Mouse (Mus musculus) olfactory bulb, adult 2 months (tissue): ENCODE data around the gene Hephl1. TPM values are rescaled to one million over a fixed set of nuclear protein-coding genes. Genes with fewer than 3 reads are reported as not detected.

Experiments used
- H3K27ac ChIP-seq: fragments of 200-500 bp; 2 replicates; pipeline ENCODE4 v1.5.1; 2012; ENCODE audit warnings: low read depth, low read length; ENCODE audit not compliant: insufficient read depth
- H3K4me1 ChIP-seq: fragments of 200-500 bp; 2 replicates; pipeline ENCODE4 v1.6.1; 2012; ENCODE audit warnings: low read length; ENCODE audit not compliant: control insufficient read depth, insufficient read depth
- H3K4me3 ChIP-seq: fragments of 200-500 bp; 2 replicates; pipeline ENCODE4 v1.5.1; 2012; ENCODE audit warnings: mild to moderate bottlenecking, low read depth, low read length, moderate library complexity; ENCODE audit not compliant: insufficient read depth
- CTCF ChIP-seq: fragments of 200-500 bp; IDR thresholded peaks from 2 replicates; pipeline ENCODE4 v1.5.1; 2012; ENCODE audit warnings: low read depth, mild to moderate bottlenecking, low read length, moderate library complexity; ENCODE audit not compliant: insufficient read depth
- POLR2A ChIP-seq: fragments of 200-500 bp; IDR thresholded peaks from 2 replicates; pipeline ENCODE4 v1.6.1; 2012; ENCODE audit warnings: mild to moderate bottlenecking, low read depth, low read length, moderate library complexity; ENCODE audit not compliant: insufficient read depth
- WGBS: fragments of 180-500 bp; shearing (Covaris S2); methylation state at CpG from one replicate; pipeline ENCODE4 v1.1.7; 2018; 5-methylcytosine and 5-hydroxymethylcytosine counted together
- polyA plus RNA-seq: library from polyadenylated mRNA; stranded (reverse); fragments of >200 nt; gene quantifications from 2 replicates; pipeline ENCODE4 v1.2.4, GENCODE M21; 2012; ENCODE audit warnings: low replicate concordance; ENCODE audit not compliant: missing spikeins, insufficient read depth, insufficient read length

Gene Hephl1
- polyA plus RNA-seq, 1 experiment = not detected

DNA sequence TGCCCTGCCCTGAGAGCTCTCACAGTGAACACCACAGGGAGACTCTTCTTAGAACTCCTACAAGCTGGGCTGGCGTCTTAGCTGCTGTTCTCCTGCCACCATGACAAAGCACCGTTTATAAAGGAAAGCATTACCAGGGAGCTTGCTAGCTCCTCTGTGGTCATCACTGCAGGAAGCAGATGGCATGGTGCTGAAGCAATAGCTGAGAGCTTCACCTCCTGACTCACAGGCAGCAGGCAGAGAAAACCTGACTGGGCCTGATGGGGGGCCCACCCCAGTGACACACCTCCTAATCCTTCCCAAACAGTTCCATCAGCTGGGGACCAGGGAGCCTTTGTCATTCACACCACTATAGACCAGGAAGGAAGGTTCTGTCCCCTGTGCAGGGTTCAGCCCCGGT, 74.2 kb downstream of the Hephl1 start:
- WGBS = 46% methylated on average over 3 of the region's 3 CpGs
- Histone ChIP-seq H3K4me1 (peaks cover 29% of the 10 kb centered on the region), H3K4me3 (no peak overlapping the region), H3K27ac (peak overlapping the region; percentile 54; the same call in 1 of the 2 replicates)
- TF ChIP-seq CTCF (no peak), POLR2A (no peak)

DNA sequence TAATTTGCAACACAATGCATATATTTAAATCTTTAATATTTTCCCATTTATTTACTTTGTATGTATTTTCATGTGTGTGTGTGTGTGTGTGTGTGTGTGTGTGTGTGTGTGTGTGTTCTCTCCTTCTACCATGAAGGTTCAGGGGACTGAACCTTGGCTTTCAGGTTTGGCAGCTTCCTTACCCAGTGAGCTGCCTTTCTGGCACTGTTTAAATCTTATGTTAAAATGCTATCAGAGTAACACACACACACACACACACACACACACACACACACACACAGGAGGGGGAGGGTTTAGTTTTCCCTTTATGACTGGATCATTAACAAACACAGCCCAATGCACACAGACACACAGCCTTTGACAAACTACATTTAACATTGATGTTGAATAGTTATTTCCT, 74.7 kb downstream of the Hephl1 start:
- Histone ChIP-seq H3K4me1 (peaks cover 32% of the 10 kb centered on the region), H3K27ac (0 out of 2 replicates have a peak overlapping the region, but pooled peaks have one; percentile 54), H3K4me3 (no peak overlapping the region)
- TF ChIP-seq POLR2A (no peak), CTCF (no peak)

DNA sequence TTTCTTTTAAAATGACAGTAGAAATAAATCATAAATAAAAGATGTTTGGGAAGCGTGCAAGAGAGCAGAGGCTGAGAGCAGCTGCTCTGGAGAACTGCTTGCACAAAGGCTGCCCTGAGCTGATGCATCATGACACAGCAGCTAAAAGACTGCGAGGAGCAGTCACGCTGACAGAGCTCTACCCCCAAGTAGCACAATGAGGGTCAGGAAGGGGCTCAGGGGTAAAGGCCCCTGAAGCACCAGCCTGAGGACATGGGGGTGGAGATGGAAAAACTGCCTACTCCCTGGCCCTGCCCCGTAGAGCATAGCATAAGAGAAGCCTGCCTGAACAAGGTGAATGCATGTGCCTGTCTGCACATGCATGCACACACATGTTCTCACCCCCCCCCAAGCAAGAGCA, 75.1 kb downstream of the Hephl1 start:
- TF ChIP-seq CTCF (no peak), POLR2A (no peak)
- H3K27ac ChIP-seq = peak overlapping the region; percentile 83
- H3K4me1 ChIP-seq = peaks cover 34% of the 10 kb centered on the region
- WGBS = 28% methylated on average over 4 of the region's 4 CpGs
- no peak overlapping the region for H3K4me3 ChIP-seq

GRCm38 (mm10) chr9:15036405-15036804, 75.5 kb downstream of the Hephl1 start:
- no peak for TF ChIP-seq POLR2A
- Histone ChIP-seq H3K4me1 (peaks cover 34% of the 10 kb centered on the region), H3K27ac (no peak overlapping the region), H3K4me3 (no peak overlapping the region)
- 87% methylated on average over 2 of the region's 2 CpGs for WGBS

GRCm38 (mm10) chr9:15035979-15036378, 75.9 kb downstream of the Hephl1 start:
- WGBS = 95% methylated on average over 7 of the region's 7 CpGs
- Histone ChIP-seq H3K27ac (no peak overlapping the region), H3K4me1 (peaks cover 34% of the 10 kb centered on the region), H3K4me3 (no peak overlapping the region)
- no peak for TF ChIP-seq CTCF
- TF ChIP-seq POLR2A = no peak

GRCm38 (mm10) chr9:15034546-15035273, 77.2 kb downstream of the Hephl1 start:
- 84% methylated on average over 7 of the region's 7 CpGs for WGBS
- Histone ChIP-seq H3K4me3 (no peak overlapping the region), H3K27ac (no peak overlapping the region), H3K4me1 (peaks cover 31% of the 10 kb centered on the region)
- TF ChIP-seq POLR2A (no peak), CTCF (no peak)

DNA sequence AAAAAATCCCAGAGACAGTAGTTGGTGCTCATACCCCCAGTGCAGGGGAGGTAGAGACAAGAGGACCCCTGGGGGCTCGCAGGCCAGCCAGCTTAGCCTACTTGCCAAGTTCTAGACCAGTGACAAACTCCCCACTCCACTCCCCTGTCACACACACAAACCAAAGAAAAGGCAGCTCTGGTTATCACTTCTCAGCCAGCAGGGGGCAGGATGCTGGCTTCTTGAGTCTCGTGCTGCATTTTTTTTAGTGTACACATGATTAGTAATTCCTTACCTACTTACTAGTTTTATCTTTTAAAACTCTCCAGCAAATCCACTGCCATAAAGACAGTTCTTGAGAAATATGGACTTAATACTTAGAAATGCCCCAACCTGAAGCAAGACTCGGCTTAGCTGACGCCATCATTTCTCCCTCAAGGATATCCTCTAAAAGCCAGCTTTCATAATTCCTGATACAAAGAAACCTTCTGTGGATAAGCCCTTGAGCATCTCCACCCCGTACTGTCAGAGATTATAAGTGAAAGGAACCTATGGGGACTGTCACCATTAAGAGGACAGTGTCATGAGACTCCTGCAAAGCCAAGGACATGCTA, 78.2 kb downstream of the Hephl1 start:
- Histone ChIP-seq H3K4me1 (peaks cover 34% of the 10 kb centered on the region), H3K27ac (no peak overlapping the region), H3K4me3 (no peak overlapping the region)
- TF ChIP-seq CTCF = no peak
- WGBS = 63% methylated on average over 5 of the region's 5 CpGs

GRCm38 (mm10) chr9:15032797-15033196, 79.1 kb downstream of the Hephl1 start:
- H3K4me3 ChIP-seq = no peak overlapping the region
- 61% methylated on average over 4 of the region's 4 CpGs for WGBS
- no peak overlapping the region for H3K27ac ChIP-seq
- TF ChIP-seq CTCF (no peak), POLR2A (no peak)
- H3K4me1 ChIP-seq = peaks cover 36% of the 10 kb centered on the region

GRCm38 (mm10) chr9:15030771-15031170, 81.1 kb downstream of the Hephl1 start:
- no peak overlapping the region for H3K27ac ChIP-seq
- WGBS = 65% methylated on average over 8 of the region's 8 CpGs
- peaks cover 38% of the 10 kb centered on the region for H3K4me1 ChIP-seq
- no peak overlapping the region for H3K4me3 ChIP-seq
- TF ChIP-seq POLR2A (no peak), CTCF (no peak)
